Mouse (Mus musculus) cerebellum, adult (tissue): ENCODE results near the gene Plekhh2.

Experiments
- ATAC-seq: cut with Nextera tagmentation; 2 replicates; pipeline ENCODE4 v1.9.2; 2017; ENCODE audit warnings: mild to moderate bottlenecking, moderate library complexity, mixed read lengths; ENCODE audit not compliant: insufficient number of reproducible peaks, low FRiP score, low TSS enrichment

Gene Plekhh2

GRCm38 (mm10) chr17:84568807-84569206 is 57.1 kb downstream of the Plekhh2 start:
- no peak for ATAC-seq

DNA sequence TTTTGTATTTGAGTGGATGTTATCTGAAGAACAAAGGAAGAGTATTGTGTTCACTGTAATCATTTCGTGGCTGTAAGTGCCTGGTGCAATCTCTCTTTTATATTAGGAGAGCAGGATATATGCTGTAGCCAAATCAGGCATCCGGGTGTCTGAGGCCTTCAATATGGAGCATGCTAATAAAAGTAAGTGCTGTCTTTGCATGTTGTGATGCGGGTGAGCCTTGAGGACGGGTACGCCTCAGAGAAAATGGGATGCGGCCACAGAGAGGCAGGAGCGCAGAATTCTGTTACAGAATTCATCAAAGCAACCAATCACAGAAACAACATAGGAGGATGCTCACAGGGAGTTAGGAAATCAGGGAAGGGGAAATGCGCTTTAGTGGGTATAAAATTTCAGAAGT is 58.1 kb downstream of the Plekhh2 start:
- no peak for ATAC-seq

DNA sequence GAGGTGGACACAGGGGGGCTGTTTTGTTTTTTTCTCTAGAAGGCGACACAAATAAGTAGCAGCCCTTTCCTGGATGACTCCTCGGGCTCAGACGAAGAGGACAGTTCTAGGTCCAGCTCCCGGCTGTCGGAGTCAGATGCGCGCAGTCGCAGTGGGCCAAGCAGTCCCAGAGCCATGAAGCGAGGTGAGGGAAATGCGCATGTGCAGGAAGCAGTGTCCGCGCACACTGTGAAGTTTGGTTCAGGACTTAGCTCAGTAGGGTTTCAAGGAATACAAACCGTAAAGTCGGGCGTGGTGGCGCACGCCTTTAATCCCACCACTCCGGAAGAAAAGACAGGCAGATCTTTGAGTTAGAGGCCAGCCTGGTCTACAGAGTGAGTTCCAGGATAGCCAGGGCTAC is 59.9 kb downstream of the Plekhh2 start:
- ATAC-seq = no peak

- no peak for ATAC-seq
Measured at GRCm38 (mm10) chr17:84573305-84573704, 61.6 kb downstream of the Plekhh2 start.

GRCm38 (mm10) chr17:84573940-84574339 is 62.2 kb downstream of the Plekhh2 start:
- ATAC-seq = no peak

GRCm38 (mm10) chr17:84575108-84575507 is 63.4 kb downstream of the Plekhh2 start:
- ATAC-seq = no peak

DNA sequence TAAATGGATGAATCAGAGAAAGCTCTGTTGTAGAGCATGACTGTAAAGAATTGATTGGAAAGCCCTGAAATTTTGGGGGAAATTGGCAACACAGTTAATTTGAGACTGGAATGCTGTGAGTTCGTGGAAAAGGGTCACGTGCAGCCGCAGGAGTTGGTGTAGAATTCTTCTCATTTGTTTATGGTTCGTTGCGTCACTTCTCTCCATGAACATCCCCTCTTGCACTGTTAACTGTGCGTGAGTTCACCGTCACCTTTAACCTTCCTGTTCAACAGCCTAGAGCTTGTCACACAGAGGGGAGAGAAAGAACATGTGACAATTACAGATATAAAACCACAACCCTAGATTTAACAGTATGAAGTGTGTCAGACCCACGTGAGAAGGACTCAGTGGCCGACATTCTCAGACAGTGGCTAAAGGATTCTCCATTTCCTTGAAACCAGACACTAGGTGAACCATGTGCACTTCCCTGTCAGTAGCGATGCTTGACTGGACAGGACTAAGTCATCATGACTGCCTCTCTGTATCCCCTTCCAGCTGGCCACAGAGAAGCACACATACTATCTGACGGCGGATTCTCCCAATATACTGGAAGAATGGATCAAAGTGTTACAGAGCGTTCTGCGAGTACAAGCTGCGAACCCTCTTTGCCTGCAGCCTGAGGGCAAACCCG is 65.1 kb downstream of the Plekhh2 start:
- ATAC-seq = no peak

DNA sequence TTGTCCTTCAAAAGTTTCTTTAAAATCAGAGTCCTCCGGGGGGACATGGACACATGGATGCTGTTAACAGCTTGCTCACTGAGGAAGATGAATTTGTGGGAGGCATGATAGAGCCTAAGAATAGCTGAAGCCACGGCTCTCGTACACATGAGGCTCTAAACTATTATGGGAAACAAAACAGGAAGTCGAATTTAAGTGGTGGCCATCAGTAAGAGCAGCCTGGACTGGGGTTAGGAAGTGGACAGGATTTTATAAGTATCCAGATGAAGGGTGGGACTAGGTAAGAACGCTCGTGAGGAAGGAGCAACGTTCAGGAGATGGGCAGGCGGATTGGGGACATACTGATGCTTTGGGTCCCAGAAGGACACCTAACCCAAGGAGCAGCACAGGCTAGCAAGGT is 67.6 kb downstream of the Plekhh2 start:
- ATAC-seq = no peak

DNA sequence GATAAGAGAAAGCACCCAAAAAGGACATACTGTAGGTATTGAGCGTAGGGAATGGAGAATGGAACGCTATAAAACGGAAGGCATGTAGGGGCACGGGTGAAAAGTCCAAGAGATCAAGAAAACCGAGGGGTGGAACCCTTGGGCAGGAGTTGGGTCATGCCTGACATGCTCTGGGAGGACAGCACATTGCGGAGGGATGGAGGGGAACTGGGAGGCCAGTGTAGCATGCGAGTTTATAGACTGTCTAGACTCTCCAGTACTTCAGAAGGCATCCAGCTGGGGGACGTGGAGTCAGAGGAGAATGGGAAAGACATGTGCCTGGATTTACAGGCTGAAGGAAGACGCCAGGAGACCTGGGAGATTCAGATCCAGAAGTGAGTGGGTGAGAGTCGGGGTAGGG is 68.1 kb downstream of the Plekhh2 start:
- no peak for ATAC-seq

- no peak for ATAC-seq
Measured at GRCm38 (mm10) chr17:84580821-84581220, 69.1 kb downstream of the Plekhh2 start.

DNA sequence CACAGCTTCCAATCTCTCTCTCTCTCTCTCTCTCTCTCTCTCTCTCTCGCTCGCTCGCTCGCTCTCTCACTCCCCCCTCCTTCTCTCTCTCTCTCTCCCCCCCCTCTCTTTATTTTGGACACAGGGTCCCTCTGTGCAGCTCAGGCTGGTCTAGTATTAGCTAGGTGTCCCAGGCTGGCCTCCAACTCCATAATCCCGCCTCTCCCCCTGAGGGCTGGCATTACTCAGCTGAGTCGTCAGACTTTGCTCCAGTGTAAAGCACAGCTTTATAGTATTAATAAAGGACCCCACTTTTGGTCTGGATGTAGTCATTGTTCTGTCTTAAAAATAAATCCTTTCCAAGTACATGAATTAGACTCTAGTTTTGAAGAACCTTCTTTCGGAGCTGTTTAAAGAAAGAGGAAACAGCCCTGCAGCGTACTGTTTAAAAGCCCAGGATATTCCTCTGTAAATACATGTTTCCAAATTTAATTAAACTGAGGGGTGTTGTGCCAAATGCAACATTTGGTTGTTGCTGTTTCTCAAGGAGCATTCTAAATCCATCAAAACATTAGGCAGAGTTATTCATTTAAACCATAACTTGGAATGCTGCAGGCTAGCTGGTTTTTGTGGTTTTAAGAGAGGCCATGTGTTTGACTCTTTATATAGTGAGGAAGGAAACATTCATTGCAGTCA is 70.2 kb downstream of the Plekhh2 start:
- no peak for ATAC-seq

- ATAC-seq = no peak
Measured at GRCm38 (mm10) chr17:84584107-84584506, 72.4 kb downstream of the Plekhh2 start.

DNA sequence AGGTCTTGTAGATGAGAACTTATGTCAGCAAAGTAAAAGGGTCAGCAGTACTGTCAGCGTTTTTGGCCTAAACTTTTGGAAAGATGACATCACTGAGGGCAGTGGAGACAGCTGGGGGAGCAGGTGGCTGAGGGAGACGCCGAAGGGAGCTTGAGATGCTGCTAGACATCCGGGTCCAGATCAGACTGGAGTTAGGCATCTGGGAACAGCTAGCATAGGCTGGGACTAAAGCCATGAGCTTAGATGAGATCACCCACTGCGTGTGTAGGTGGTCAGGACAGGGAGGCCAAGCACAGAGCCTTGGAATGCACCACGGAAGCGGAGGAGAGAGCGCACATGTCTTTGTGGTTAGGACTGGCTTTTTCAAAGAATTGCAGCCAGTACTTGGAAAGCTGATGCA is 73.4 kb downstream of the Plekhh2 start:
- ATAC-seq = no peak

- ATAC-seq = no peak
Measured at GRCm38 (mm10) chr17:84590065-84590464, 78.4 kb downstream of the Plekhh2 start.

DNA sequence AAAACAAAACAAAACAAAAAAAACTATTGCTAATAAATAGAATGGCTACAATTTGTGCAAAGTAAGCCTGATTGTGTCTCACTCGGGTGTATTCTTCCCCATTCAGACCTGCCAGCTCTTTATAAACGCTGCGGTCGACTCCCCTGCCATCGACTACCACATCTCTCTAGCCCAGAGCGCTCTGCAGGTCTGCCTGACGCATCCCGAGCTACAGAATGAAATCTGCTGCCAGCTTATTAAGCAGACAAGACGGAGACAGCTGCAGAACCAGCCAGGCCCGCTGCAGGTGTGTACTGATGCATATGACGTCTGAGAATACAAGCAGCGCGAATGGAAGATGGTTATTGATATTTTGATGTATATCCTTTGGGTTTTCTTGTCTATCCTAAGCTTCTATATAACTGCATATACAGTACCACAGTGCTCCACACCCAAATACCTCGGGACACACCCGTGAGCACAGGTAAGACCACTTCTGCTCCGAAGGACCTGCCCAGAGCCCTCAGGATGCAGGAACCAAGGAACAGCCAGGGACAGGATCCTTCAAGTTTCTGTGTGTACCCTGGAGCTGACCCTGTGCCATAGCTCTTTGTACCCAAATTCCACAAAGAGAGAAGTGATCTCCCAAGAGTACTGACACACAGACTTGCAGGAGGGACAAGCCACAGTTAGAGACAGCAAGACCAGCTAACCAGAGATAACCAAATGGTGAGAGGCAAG is 79.9 kb downstream of the Plekhh2 start:
- no peak for ATAC-seq

DNA sequence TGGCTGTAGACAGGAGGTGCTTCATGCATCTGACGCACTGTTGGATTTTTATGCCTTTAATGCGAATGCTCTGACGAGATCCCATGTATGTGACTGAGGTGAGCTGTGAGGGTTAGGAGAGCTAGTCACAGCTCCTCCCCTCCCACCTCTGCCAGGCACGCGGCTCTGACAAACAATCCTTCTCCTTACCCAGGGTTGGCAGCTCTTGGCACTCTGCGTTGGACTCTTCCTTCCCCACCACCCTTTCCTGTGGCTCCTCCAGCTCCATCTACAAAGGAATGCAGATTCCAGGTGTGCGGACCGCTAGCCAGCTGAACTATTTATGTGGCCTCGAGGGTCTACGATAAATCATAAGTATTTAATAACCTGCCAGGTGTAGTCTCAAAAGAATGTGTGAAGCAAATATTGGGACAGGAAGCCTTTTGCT is 84.3 kb downstream of the Plekhh2 start:
- ATAC-seq = no peak

- no peak for ATAC-seq
Measured at GRCm38 (mm10) chr17:84596501-84596900, 84.8 kb downstream of the Plekhh2 start.

DNA sequence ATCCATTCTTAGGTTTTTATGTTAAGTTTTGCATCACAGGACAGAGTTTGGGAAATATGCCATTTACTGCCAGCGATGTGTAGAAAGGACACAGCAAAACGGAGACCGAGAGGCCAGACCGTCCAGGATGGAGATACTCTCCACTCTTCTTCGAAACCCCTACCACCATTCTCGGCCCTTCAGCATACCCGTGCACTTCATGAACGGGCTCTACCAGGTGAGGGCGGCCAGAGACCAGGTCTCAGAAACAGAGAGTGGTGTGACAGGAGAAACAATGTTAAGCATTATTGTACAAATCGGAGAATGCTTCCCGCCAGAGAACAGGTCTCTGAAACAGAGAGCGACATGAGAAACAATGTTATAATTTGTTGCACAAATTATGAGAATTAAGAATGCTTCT is 86.2 kb downstream of the Plekhh2 start:
- no peak for ATAC-seq

DNA sequence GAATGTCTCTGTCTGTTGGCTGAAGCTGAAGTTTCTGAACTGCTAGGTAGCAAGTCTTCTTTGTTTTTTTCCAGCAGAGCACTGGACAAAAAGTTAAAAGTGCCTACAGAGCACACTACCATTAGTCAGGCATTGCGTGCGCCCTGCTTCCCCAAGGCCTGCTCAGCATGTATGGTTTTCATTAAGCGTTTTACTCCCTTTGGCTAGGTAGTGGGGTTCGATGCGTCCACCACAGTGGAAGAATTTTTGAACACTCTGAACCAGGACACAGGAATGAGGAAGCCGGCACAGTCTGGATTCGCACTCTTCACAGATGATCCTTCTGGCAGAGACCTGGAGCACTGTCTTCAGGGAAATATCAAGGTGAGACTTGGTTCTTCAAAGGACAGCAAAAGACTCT is 87.2 kb downstream of the Plekhh2 start:
- ATAC-seq = no peak

DNA sequence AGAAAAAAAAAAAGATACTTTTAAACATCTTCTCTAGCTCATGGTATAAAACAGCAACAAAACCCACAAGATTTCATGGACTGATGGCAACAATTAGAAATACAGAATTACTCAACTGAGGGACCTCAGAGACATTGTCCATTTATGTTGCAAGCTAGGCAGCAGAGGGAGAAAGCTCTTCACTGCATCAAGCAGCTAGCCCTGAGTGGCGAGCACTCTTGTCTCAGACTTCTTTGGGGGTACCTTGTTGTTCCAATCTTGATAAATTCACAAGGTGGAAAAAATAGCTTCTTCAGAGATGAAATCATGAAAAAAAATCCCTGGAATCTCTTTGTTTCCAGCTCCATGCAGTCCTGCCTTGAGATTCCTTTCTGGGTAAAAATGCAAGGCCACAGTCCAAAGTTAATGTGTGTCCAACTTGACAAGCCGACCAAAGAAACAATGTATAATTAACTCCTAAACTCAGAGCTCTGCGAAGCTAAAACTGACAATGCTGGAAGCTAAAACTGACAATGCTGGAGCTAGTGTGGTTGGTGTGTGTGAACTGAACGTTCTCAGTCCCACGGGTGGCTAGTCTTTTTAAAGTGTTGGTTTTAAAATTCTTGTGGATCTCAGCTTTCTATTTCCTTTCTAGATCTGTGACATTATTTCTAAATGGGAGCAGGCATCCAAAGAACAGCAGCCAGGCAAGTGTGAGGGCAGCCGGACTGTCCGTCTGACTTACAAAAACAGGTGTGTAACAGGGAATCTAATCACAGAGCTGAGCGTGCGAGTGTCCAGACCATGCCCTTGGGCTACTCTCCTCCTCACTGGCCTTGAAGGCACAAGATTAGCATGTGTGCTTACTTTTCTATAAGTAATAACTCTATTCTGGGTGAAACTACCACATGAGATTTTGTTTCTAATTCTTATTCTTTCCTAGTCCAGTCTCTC is 88.6 kb downstream of the Plekhh2 start:
- no peak for ATAC-seq
